Mouse (Mus musculus) cerebellum, adult 8-10 months (tissue): ENCODE results near the gene Emc9.
A peak's percentile ranks its signal among the peaks of the same experiment; 100 is the strongest.

Experiments
- DNase-seq: peaks from one replicate; pipeline ENCODE4 v3.0.0; 2022

Emc9 gene

GRCm38 (mm10) chr14:55590748-55591330, 5.7 kb upstream of the Emc9 start, which contains the start of gene Psme2:
TSS of gene Psme2 (minus strand) at chr14:55591113.
- DNase-seq = peak; percentile 73

GRCm38 (mm10) chr14:55589771-55590448, 4.8 kb upstream of the Emc9 start:
- DNase-seq = no peak

GRCm38 (mm10) chr14:55589271-55589670, 4.2 kb upstream of the Emc9 start:
- DNase-seq = no peak

- no peak for DNase-seq
Observed at GRCm38 (mm10) chr14:55586149-55586548, 1.0 kb upstream of the Emc9 start.

- no peak for DNase-seq
Observed at GRCm38 (mm10) chr14:55585566-55585960, 461 bp upstream of the Emc9 start.

GRCm38 (mm10) chr14:55584303-55584701, 800 bp downstream of the Emc9 start:
- no peak for DNase-seq

- DNase-seq = no peak
Observed at GRCm38 (mm10) chr14:55581981-55582681, 3.0 kb downstream of the Emc9 start.

GRCm38 (mm10) chr14:55580731-55581130, 4.4 kb downstream of the Emc9 start:
- no peak for DNase-seq

GRCm38 (mm10) chr14:55579511-55580496, 5.3 kb downstream of the Emc9 start:
- no peak for DNase-seq

GRCm38 (mm10) chr14:55578668-55579269, 6.3 kb downstream of the Emc9 start:
- DNase-seq = peak; percentile 49

GRCm38 (mm10) chr14:55577871-55578667, 7.0 kb downstream of the Emc9 start, which contains the start of gene Psme1:
TSS of gene Psme1 (plus strand) at chr14:55578123.
- peak; percentile 47 for DNase-seq

- DNase-seq = no peak
Observed at GRCm38 (mm10) chr14:55576376-55576775, 8.7 kb downstream of the Emc9 start.

GRCm38 (mm10) chr14:55575711-55576110, 9.4 kb downstream of the Emc9 start:
- no peak for DNase-seq

GRCm38 (mm10) chr14:55575302-55575701, 9.8 kb downstream of the Emc9 start, which contains the start of gene Fitm1:
TSS of gene Fitm1 (plus strand) at chr14:55575617.
- no peak for DNase-seq

GRCm38 (mm10) chr14:55571760-55572159, 13.3 kb downstream of the Emc9 start:
- no peak for DNase-seq

GRCm38 (mm10) chr14:55570588-55570987, 14.5 kb downstream of the Emc9 start:
- no peak for DNase-seq

GRCm38 (mm10) chr14:55567496-55567895, 17.6 kb downstream of the Emc9 start:
- no peak for DNase-seq

- no peak for DNase-seq
Observed at GRCm38 (mm10) chr14:55565748-55566147, 19.4 kb downstream of the Emc9 start.

- no peak for DNase-seq
Observed at GRCm38 (mm10) chr14:55563249-55563648, 21.9 kb downstream of the Emc9 start.

- DNase-seq = no peak
Observed at GRCm38 (mm10) chr14:55561860-55562259, 23.2 kb downstream of the Emc9 start.
